Mouse (Mus musculus): ENCODE measurements around the gene Bod1.
A peak's percentile ranks its signal among the peaks of the same experiment; 100 is the strongest.

DNA sequence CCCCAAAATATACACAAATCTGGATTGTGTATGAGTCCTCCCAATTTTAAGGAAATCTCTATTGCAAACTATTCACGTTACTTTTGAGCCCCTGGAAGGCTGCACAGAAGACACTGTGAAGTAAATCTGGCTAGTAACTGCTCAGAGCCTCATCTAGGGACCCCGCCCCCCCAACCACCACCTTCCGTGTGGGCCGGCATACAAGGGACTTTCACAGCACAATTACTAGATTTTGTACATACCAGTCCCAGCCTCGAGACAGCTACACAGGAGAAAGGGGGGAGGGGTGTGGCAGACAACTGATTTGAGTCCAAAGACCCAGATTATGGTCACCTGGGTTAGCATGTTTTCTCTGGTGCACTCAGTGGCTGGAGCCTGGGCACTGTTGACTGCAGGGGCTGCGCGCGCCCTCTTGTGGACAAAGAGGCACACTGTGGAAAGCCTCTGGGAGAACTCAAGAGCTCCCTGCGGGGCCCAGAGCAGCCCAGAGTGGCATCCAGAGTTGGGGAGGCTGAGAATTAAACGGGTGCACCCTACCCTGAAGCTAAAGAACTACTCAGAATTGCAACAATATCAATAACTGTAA, 33.8 kb downstream of the Bod1 start:
- TF ChIP-seq CTCF (IDR thresholded peaks at IDR 0.05; ENCODE audit: low read depth): peak; percentile 86
- TF ChIP-seq EP300 (IDR thresholded peaks at IDR 0.05; ENCODE audit: low read depth): no peak
